Mouse (Mus musculus) hindlimb bud, embryonic 11.5 days (tissue): ENCODE data around the gene Olfr156.
"Not testable (repeated sequence)": the region's sequence is repeated elsewhere in the genome, so short reads cannot be mapped to it uniquely, and the experiment has no call there.

Source experiments
- DNase-seq: peaks from one replicate; pipeline ENCODE4 v3.0.0-alpha.2; 2012; ENCODE audit warnings: low read depth, low spot score; ENCODE audit errors: extremely low spot score

Olfr156 gene

DNA sequence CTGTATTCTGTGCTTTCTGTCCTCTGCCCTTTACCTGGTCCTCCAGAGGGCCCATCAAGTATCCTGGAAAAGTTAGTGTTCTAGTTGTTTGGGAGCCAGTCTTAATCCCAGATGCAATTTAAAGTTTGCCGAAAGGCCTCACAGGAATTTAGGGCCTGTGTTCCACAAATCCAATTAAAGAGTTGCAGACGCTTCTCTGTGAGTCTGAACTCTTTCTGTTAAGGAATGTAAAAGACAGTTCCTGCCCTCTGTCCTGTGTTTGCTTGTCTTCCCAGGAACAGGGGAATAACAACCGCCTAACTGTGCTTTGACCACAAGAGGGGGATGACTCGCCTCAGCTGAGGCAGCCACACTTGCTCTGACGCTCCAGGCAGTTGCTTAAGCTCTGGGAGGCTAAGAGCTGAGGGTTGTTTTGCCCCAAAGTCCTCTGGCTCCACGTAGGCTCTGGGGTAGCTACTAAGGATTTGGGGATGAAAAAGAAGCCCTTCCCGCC lies at the start of gene Olfr156:
Gene Olfr156 (minus strand): TSS at position 51 of the 493 bp plus-strand sequence.
- peak; percentile 26 for DNase-seq

DNA sequence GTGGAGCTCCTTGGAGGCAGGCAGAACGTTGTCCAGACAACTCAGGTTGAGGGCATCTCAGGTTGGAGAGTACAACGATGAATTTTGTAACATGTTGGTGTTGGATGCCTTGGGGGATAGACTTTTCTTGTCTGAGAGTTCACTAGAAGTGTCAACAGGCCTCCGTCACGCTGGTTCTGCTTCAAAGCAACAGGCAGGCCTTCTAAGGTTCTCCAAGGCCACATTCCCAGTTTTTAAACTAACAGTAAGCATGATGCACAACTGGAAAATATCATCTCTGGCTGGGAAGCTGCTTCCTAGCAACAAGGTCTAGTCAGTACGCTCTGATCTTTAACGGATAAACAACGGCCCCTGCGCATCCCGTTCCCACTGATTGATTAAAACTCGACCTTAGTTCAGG lies 46.1 kb upstream of the Olfr156 start:
- no peak for DNase-seq

DNA sequence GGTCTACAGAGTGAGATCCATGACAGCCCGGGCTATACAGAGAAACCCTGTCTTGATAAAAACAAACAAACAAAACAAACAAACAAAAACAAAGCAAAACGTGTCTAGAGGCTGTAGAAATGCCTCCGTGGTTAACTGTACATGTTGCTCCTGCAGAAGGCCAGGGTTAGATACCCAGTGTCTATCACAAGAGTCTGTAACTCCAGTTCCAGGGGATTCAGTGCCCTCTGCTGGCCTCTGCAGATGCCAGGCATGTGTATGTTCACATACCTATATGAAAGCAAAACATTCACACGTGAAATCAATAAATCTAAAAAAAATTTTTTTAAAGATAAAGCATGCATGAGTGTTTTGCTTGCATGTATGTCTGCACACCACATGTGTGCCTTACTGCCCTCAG lies 39.6 kb upstream of the Olfr156 start:
- no peak for DNase-seq

DNA sequence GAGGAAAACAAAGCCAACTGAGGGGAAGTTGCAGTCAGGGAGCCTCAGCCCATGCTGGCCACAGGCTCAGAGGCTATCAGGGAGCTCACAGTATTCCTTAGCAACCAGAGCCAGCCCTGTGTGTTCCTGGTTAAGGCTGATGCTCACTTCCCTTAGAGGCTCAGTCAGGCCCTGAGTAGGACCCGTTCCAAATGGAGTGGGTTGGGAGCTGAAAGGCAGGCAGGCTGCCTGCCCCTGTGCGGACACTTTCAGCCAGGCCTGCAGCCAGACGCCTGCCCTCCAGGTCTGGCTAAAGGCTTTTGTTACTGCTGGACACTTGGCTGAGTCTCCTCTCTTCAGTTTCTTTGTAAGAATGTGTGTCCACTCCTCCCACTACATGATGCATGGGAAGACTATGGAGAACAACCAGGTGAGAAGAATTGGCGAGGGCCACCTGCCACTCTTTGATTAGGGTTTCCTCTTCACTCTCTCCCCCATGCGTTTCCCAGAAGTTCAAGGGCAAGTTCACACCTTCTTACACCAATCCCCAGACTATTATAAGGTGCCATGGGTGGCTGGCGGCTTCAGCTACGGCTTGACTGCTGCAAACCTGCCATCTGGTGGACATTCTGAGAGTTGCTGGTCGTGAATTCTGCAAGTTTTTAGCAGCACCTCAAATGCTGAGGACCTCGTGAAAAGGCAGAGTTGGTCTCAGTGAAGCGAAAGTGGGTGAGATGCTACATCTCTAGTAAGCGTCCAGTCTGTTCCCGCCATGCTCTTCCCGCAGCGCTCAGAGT lies 37.2 kb upstream of the Olfr156 start:
- DNase-seq = peak; percentile 56

DNA sequence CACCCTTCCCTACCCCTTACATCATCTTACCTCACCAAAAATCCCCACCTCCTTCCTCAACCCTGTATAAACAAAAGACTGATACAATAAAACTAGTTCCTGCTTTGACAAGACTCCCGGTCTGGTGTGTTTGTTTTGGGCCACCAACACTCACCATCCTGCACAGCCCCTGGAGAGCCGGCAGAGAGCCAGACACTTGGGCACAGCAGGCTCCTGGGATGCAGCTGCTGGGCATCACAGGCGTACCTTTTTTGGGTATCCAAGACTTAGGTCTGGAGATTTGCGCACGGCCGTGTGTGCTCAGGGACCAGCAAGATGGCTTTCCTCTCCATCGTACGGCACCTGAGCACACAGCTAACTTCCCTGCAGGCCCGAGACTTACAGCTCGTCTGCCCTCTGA lies 36.2 kb upstream of the Olfr156 start:
- DNase-seq = no peak

DNA sequence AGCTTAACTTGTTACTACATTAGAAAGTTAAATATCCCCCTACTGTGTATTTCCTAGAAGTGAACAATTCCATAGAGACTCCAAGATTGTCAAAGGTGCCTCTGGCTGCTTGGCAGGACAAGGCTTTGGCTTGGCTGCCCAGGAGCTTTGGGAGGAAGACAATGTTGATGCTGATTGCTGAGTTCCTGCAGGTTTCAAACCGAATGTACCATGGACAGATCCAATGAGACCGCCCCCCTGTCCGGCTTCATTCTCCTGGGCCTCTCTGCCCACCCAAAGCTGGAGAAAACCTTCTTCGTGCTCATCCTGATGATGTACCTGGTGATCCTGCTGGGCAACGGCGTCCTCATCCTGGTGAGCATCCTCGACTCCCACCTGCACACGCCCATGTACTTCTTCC lies 30.4 kb upstream of the Olfr156 start:
- DNase-seq = no peak

DNA sequence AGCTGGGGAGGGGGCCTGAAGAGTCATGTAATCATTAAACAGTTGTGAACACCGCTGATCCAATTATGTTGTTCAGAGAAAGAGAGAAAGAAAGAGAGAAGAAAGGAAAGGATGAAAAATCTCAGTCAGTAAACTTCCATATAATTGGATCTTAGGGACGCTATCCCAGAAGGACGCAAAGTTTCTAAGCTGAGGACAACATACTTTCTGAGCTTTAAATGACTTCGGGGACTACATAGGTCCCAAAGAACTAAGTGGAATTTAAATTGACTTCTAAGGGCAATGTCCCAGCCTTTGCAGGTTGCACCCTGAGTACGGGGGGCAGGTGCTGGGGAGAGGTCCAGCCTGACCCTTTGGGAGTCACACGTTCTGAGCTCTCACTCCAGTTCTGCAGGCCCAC lies 27.6 kb upstream of the Olfr156 start, which contains the start of gene Olfr155:
Gene Olfr155 (plus strand): TSS at position 301 of the 400 bp plus-strand sequence.
- no peak for DNase-seq

DNA sequence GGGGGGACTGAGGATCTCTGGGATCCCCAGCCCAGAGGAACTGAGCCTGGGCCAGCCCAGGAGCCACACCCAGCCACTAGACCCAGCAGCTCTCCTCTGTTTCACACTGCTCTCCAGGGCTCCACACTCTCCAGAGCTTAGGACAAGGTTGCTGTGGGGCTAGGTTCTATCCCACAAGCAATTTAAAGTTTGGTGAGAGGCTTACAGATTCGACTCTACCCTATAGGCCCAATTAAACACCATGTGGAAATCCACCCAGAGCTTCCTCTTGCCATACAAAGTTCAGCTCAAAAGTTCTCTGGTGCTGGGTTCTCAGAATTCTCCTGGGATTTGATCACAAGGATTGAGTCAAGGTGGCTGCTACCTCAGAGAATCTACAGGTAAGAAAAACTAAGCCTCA lies 16.4 kb upstream of the Olfr156 start, which contains the start of gene Olfr157:
Gene Olfr157 (minus strand): TSS at position 101 of the 400 bp plus-strand sequence.
- DNase-seq = no peak

DNA sequence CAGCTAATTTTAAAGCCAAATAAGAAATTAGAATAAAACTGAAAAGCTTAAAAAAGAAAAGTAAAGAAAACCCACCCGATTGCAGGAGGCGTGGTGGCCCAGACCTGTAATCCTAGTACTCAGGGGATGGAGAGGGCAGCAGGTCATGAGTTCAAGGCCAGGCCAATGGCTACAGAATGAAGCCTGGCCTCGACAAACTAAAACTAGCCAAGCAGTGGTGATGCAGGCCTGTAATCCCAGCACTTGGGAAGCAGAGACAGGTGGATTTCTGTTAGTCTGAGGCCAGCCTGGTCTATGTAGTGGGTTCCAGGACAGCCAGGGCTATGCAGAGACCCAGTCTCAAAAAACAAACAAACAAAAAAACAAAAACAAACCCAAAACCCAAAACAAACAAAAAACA lies 14.6 kb upstream of the Olfr156 start:
- no peak for DNase-seq

DNA sequence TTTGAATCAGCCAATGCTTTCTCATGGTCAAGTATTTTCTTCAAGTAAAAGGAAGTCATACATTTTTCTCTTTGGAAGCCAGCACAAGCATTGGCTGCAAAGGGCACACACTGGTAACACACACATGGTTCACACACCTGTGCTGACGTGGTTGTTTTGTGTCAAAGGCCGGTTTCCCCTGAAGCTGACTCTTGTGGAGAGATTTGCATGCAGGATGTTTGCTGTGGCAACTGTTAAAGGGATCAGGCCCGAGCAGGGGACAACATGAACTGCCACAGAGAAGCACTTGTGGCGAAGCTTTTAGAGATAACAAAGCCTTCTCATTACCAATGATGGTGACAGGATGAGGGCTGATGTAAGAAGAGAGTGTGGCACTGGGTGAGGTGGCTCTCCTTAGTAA lies 11.1 kb upstream of the Olfr156 start:
- no peak for DNase-seq

DNA sequence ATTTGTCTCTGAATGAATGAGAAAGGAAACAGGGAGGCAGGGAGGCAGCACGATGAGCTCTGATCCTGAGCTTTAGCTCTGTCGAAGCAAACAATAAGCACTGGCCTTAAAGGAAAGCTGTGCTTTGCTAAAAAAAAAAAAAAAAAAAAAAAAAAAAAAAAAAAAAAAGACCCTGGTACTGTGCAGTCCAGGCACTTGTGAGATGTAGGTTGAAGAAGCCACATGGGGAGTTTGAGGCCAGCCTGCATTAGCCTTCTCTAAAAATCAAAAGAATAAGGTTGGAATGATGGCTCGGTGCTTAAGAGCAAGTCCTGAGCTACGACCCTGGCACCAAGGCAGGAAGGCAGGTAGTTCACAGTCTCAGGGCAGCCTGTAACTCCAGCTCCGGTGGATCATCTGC lies 10.1 kb upstream of the Olfr156 start:
- DNase-seq = no peak

DNA sequence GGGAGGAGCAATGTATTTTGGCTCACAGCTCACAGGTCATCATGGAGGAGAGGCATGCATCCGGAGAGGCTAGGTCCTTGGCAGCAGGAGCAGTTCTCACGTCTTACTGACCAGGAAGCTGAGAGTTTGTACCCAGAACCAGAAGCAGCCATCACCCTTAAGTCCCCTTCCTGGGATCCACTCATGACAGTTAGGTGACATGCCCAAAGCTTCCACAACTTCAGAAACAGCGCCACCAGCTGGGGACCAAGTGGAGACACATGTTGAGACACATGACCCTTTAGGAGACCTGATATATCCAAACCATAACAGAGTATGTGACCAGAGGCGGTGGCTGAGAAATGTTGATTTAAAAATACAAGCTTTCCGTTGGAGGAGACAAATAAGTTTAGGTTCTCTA lies 8.3 kb upstream of the Olfr156 start:
- DNase-seq = no peak

DNA sequence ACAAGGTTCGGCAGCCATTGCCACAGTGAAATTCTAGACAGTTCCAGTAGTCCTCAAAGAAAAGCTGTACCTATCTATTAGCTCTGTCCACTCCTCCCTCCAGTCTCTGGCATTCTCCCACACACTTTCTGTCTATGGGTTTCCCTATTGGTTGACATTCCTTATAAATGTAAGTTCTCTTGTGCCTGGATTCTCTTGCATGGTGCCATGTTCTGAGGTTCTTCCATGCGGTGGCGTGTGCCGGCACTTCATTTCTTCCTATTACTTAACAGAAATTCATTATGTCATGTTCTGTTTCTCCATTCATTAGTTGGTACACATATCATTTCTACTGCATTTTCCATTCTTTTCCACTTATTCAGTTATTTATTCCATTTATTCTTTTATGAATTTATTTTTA lies 5.1 kb upstream of the Olfr156 start:
- no peak for DNase-seq

DNA sequence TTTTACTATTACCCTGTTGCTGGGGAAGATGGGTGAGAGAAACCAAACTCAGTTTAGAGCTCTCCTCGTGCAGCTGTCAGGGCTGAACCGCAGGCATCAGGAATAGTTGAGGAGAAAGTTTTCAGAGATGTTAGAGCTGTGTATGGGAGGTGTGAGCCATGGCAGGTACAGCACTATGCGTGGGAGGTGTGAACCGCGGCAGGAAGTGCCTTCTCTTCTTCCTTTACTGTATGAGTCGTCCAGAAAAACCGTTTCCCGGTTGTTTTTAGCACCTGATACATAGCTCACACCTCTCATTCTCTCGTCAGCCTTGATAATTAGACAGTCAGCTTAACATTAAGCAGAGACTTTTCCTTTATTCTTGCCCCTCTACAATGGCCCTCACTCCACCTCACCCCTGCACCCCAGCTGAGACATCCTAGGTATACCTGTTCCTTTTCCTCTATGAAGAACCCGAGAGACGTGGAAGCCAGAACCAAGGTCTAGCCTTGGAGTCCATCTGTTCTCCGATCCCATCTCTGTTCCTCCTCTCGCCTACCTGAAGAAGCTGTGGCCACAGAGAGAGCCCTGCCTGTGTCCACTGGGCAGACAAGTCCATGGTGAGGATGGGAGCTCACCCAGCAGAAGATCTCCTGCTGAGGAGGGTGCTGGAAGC lies 672 bp downstream of the Olfr156 start:
- no peak for DNase-seq

DNA sequence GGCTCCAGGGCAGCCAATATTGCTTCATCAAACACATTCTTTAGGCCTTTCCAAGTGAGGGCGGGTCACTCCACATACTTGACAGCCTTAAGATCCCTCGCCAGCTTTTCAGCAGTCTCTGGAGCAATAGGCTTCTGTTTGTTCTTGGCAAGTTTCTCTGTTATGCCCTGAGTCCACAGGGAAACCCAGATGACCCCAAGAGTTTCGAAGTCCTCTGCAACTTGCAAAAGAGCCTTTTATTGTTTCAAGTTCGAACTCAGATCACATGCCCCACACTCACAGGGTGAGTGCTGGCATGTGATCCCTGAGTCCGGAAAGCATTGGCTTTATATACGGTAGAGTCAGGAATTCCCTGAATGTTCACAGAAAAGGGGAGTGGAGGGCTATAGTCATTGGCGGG lies 24.8 kb downstream of the Olfr156 start:
- no peak for DNase-seq

DNA sequence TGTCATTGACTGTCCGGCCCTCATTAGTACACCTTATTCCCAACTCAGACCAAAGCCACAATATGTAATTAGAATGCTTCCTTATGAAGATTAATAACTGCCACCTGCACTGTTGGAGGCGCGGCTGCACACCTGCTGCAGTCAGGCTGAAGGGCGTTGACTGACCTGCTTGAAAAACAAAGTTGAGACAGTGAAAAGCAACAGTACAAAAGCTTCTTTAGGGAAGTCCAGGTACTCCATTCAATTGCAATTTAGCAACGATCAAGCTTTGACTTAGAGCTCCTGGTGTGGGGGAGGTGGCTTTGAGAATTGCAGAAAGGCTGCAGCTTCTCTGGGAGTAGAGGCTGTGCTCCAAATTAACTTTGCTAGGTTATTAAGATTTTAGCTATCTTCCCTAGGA lies 27.9 kb downstream of the Olfr156 start:
- not testable (repeated sequence) for DNase-seq

DNA sequence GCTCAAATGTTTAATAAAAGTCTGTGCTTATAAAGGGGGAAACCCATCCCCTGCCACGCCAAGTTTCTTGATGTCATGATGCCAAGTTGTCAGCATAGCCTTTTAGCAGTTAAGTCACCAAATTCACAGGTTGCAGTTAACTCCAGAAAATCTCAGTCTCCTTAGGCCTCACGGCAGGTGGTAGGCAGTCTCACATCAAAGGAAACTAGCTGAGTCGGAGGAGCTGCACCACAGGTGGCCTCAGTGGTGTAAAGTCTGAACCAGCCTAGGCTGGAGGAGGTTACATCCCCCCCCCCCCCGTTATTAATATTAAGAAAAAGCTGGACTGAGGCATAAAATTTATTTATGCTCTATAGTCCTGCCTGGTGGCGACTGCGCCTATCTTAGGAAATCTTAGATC lies 28.4 kb downstream of the Olfr156 start:
- DNase-seq = no peak

DNA sequence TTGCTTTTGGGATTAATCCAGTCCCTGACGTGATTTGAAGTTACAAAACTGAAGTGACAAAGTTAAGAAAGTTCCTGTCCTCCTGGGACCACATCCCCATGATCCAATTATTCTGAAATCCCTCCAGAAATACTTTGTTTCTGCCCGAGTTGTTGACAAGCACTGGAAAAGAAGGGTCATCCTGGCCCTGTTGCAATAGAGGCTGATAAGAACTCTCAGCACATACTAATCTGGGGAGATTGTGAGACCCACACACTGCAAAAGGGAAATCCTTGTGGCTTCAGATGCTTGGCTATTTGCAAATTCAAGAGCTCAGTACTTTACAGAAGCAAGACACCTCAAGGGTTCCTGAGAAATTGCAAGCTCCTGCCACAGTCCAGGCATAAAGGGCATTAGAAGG lies 51.4 kb downstream of the Olfr156 start:
- no peak for DNase-seq

DNA sequence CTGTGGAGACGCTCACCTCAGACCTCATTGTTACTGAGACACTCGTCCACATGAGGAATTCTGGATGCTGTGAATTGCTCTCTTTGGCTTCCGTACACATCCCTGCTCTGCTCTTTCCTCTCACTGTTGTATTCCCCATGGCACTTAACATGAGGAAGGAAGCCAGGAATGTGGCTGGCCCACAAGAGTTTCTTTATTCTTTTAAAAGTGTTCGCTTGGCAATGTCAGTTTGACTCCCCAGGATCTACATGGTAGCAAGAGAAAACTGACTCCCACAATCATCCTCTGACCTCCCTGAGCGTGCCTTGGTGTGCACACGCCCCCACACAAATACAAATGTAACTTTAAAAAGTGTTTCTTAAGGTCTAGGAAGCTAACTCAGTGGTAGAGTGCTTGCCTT lies 52.1 kb downstream of the Olfr156 start:
- no peak for DNase-seq

DNA sequence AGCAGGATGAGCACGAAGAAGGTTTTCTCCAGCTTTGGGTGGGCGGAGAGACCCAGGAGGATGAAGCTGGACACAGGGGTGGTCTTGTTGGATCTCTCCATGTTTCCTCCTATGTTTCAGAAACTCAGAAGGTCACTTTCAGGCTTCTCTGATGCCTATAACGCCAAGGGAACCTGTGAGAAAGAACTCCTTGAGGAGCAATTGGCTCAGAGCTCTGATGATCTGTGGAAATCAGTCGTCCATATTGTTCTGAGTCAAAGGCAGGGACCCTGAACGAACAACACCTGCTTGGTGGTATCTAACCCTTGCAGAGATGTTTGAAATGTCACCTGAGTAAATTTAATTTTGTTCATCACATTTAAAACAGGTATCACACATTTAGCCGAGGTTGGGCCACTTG lies 52.8 kb downstream of the Olfr156 start, which contains the start of gene Olfr159:
Gene Olfr159 (minus strand): TSS at position 101 of the 400 bp plus-strand sequence.
- DNase-seq = no peak
